Mouse (Mus musculus): ENCODE measurements around the gene Gm21731.
"Not testable (repeated sequence)": the region's sequence is repeated elsewhere in the genome, so short reads cannot be mapped to it uniquely, and the experiment has no call there.

DNA sequence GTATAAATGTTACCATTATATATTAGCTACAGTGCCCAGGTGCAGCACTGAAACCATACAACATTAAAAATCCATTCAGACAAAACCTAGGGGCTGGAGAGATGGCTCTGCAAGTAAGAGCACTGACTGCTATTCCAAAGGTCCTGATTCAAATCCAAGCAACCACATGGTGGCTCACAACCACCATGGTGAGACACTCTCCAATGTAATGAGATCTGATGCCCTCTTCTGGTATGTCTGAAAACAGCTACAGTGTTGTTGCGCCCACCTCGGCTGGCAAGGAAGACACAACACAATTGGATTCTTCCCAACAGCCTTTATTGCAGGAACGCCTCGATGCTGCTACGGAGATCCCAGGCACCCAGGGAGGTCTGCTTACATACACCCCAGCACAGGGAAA, 18.0 kb upstream of the Gm21731 start:
- TF ChIP-seq CTCF (IDR thresholded peaks at IDR 0.05; ENCODE audit: insufficient read depth, low read length); POLR2A (IDR thresholded peaks at IDR 0.05; ENCODE audit: borderline replicate concordance, extremely low read depth, low read depth, low read length): not testable (repeated sequence)

All from lung, adult 2 months (tissue).